Mouse (Mus musculus): ENCODE measurements around the gene Fkbp1a. TPM values are rescaled to one million over a fixed set of nuclear protein-coding genes. Genes with fewer than 3 reads are reported as not detected.

The Fkbp1a gene
- 26.2 and 33.0 TPM in 2 replicates for total RNA-seq (2012; rRNA removed)
- 1,000 to 10,000 TPM in 1 of 2 experiments, 100 to 1,000 TPM in 1; 304 to 1,080 TPM for polyA plus RNA-seq (2012; ENCODE audit: insufficient read depth in 1 of 2, insufficient read length in 2 of 2, low read depth in 1 of 2, low replicate concordance in 2 of 2, missing spikeins in 1 of 2)

DNA sequence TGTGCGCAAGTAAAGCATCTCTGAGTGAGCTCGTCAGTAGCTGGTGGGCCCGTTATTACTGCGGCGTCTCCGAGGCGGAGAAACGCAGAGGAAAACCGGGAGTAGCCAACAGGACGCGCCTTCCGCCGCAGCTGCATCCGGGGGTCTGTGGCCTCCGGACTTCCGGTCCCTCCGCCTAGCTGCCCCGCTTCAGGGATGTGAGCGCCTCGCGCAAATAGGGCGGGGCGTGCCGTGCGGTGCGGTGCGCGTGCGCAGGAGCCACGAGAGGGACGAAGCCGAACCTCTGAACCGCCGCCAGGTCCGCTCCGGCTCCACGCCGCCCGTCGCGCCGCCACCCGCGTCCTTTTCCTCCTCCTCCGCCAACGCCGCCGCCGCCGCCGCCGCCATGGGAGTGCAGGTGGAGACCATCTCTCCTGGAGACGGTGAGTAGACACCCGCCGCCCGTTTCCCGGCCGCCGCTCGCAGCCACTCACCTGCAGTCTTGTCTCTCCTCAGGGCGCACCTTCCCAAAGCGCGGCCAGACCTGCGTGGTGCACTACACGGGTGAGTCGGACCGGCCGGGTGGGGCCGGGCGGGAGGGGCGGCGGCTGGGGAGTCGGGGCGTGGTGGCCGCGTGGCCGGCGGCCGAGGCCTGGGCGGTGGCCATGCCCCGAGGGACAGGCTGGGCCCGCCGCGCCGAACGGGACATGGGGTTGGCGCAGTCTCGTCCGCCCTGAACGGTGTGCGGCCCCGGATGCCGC lies at the start of gene Fkbp1a:
Gene Fkbp1a, plus strand, starts transcription at position 161 of the 740 bp plus-strand sequence.
- H3K36me3 ChIP-seq (ENCODE audit: control insufficient read depth in 1 of 2, insufficient read depth in 2 of 2, low read length in 2 of 2): peaks cover 0 to 39% of the 10 kb centered on the region in 2 experiments; a peak in 3 of 4 replicates
- peak within 1 kb of the TSS; percentile 88 to 92 for H3K4me3 ChIP-seq (ENCODE audit: control insufficient read depth in 1 of 2, insufficient read depth in 1 of 2, low read depth in 2 of 2, low read length in 2 of 2)
- no peaks in the 10 kb centered on the region for H3K27me3 ChIP-seq (ENCODE audit: control insufficient read depth in 1 of 2, insufficient read depth in 2 of 2, low read length in 2 of 2)
- H3K79me2 ChIP-seq (ENCODE audit: control insufficient read depth, insufficient read depth, low read length, poor library complexity): peaks cover 23% of the 10 kb centered on the region
- no peaks in the 10 kb centered on the region for H3K9me3 ChIP-seq (replicated peaks; ENCODE audit: insufficient read depth, low read length)
- peak within 1 kb of the TSS; percentile 69 for H3K27ac ChIP-seq (ENCODE audit: control insufficient read depth, low read depth, low read length)
- peak within 1 kb of the TSS; percentile 96 for H3K9ac ChIP-seq (ENCODE audit: control insufficient read depth, low read depth, low read length, poor library complexity, severe bottlenecking)
- peaks cover 16 to 41% of the 10 kb centered on the region in 2 experiments for H3K4me1 ChIP-seq (ENCODE audit: control insufficient read depth in 1 of 2, insufficient read depth in 2 of 2, low read length in 2 of 2)
- peak; percentile 94 for DNase-seq (ENCODE audit: low read depth, low spot score)
- TF ChIP-seq POLR2A (IDR thresholded peaks at IDR 0.05; ENCODE audit: control insufficient read depth in 1 of 2, insufficient read depth in 1 of 2, low read depth in 1 of 2, low read length in 2 of 2, poor library complexity in 1 of 2) (peak; percentile 80 to 85), KAT2A (conservative IDR thresholded peaks at IDR 0.05; ENCODE audit: low read depth, low read length) (no peak), ZKSCAN1 (IDR thresholded peaks at IDR 0.05; ENCODE audit: low read depth, low read length) (no peak), BHLHE40 (IDR thresholded peaks at IDR 0.05; ENCODE audit: borderline replicate concordance, low read depth, low read length) (no peak), NRF1 (IDR thresholded peaks at IDR 0.05; ENCODE audit: insufficient read depth, low read depth, low read length, poor library complexity, severe bottlenecking) (peak; percentile 91), MEF2A (IDR thresholded peaks at IDR 0.05; ENCODE audit: extremely low read depth, insufficient replicate concordance, low read depth, low read length, poor library complexity, severe bottlenecking) (no peak), EP300 (IDR thresholded peaks at IDR 0.05; ENCODE audit: low read depth in 1 of 2, low read length in 2 of 2) (peak in 1 of 2 experiments; percentile 37; a peak in 1 of 4 replicates), SIN3A (IDR thresholded peaks at IDR 0.05; ENCODE audit: low read length) (peak; percentile 80), E2F4 (IDR thresholded peaks at IDR 0.05; ENCODE audit: borderline replicate concordance, low read depth, low read length) (no peak), ZMIZ1 (IDR thresholded peaks at IDR 0.05; ENCODE audit: low read depth, low read length) (peak; percentile 72), NELFE (IDR thresholded peaks at IDR 0.05; ENCODE audit: low read depth, low read length) (peak; percentile 82), CTCF (IDR thresholded peaks at IDR 0.05 in 2 of 3, conservative IDR thresholded peaks at IDR 0.05 in 1 of 3; ENCODE audit: control insufficient read depth in 1 of 3, insufficient read depth in 1 of 3, low read depth in 2 of 3, low read length in 3 of 3, poor library complexity in 1 of 3, severe bottlenecking in 1 of 3) (no peak), ZC3H11A (IDR thresholded peaks at IDR 0.05; ENCODE audit: low read depth, low read length) (no peak), RAD21 (IDR thresholded peaks at IDR 0.05; ENCODE audit: low read depth, low read length) (no peak), TBP (IDR thresholded peaks at IDR 0.05; ENCODE audit: low read depth, low read length) (peak; percentile 80), TCF12 (IDR thresholded peaks at IDR 0.05; ENCODE audit: low read depth, low read length) (peak; percentile 75), UBTF (IDR thresholded peaks at IDR 0.05; ENCODE audit: borderline replicate concordance, insufficient read depth, low read depth, low read length) (no peak), GABPA (IDR thresholded peaks at IDR 0.05; ENCODE audit: low read depth, low read length) (no peak), ETS1 (IDR thresholded peaks at IDR 0.05; ENCODE audit: low read depth, low read length) (peak; percentile 75), MAZ (IDR thresholded peaks at IDR 0.05; ENCODE audit: low read depth, low read length) (peak; percentile 96), JUND (IDR thresholded peaks at IDR 0.05; ENCODE audit: low read depth, low read length) (no peak), HCFC1 (IDR thresholded peaks at IDR 0.05; ENCODE audit: low read depth, low read length) (peak; percentile 83), POLR2AphosphoS2 (IDR thresholded peaks at IDR 0.05; ENCODE audit: low read length) (peak; percentile 59; the same call in 1 of the 2 replicates), USF2 (IDR thresholded peaks at IDR 0.05; ENCODE audit: borderline replicate concordance in 1 of 2, insufficient read depth in 1 of 2, low read depth in 1 of 2, low read length in 2 of 2) (no peak), MAX (IDR thresholded peaks at IDR 0.05; ENCODE audit: low read length) (peak; percentile 63), POLR2AphosphoS5 (IDR thresholded peaks at IDR 0.05; ENCODE audit: borderline replicate concordance, low read depth, low read length) (no peak), ZNF384 (IDR thresholded peaks at IDR 0.05; ENCODE audit: low read depth, low read length) (no peak), GATA1 (IDR thresholded peaks at IDR 0.05; ENCODE audit: low read depth, low read length) (no peak), MAFK (IDR thresholded peaks at IDR 0.05; ENCODE audit: borderline replicate concordance, low read depth, low read length) (no peak), TAL1 (IDR thresholded peaks at IDR 0.05; ENCODE audit: low read length) (no peak), CHD2 (IDR thresholded peaks at IDR 0.05; ENCODE audit: low read length) (no peak), MYB (IDR thresholded peaks at IDR 0.05; ENCODE audit: low read depth, low read length) (no peak), MXI1 (IDR thresholded peaks at IDR 0.05; ENCODE audit: low read depth, low read length) (peak; percentile 67; the same call in 1 of the 2 replicates), MYC (IDR thresholded peaks at IDR 0.05; ENCODE audit: low read depth, low read length) (no peak), USF1 (IDR thresholded peaks at IDR 0.05; ENCODE audit: low read depth, low read length) (0 out of 2 replicates have a peak, but pooled peaks have one; percentile 12)
